Mouse (Mus musculus): ENCODE data around the gene Fmod.

- TF ChIP-seq POLR2A (IDR thresholded peaks at IDR 0.05; ENCODE audit: insufficient read depth, low read depth, low read length) (no peak), CTCF (IDR thresholded peaks at IDR 0.05; ENCODE audit: insufficient read depth, low read depth, low read length) (no peak)
Measured at GRCm38 (mm10) chr1:134086811-134087398, 49.9 kb downstream of the Fmod start.

Measured in olfactory bulb, adult 2 months (tissue).